Mouse (Mus musculus) thymus, adult 2 months (tissue): ENCODE measurements around the gene Pigt.

Source experiments
- CTCF ChIP-seq: fragments of 200-500 bp; IDR thresholded peaks from 2 replicates; pipeline ENCODE4 v1.5.1; 2012; ENCODE audit warnings: mild to moderate bottlenecking, control low read depth, low read length, moderate library complexity, borderline replicate concordance; ENCODE audit not compliant: control insufficient read depth, poor library complexity, insufficient read depth; ENCODE audit errors: extremely low read depth
- POLR2A ChIP-seq: fragments of 200-500 bp; IDR thresholded peaks from 2 replicates; pipeline ENCODE4 v1.6.1; 2012; ENCODE audit warnings: mild to moderate bottlenecking, low read length, control low read depth, moderate library complexity; ENCODE audit not compliant: control insufficient read depth, poor library complexity, insufficient read depth; ENCODE audit errors: extremely low read depth

GRCm38 (mm10) chr2:164448921-164449320, 48.4 kb upstream of the Pigt start:
- TF ChIP-seq CTCF (no peak), POLR2A (no peak)
